Mouse (Mus musculus) intestine, embryonic 16.5 days (tissue): Measurements from ENCODE around the gene Adgrv1. TPM values are rescaled to one million over a fixed set of nuclear protein-coding genes. Genes with fewer than 3 reads are reported as not detected.

Experiments
- ATAC-seq: fragments of 200-750 bp; cut with Nextera tagmentation; 2 replicates; pipeline ENCODE4 v1.8.0; 2017; ENCODE audit warnings: moderate TSS enrichment, moderate library complexity
- H3K27ac ChIP-seq: fragments of 300-500 bp; sonication (generic); 2 replicates; pipeline ENCODE4 v1.5.1; 2014; ENCODE audit warnings: mild to moderate bottlenecking, low read length
- H3K27me3 ChIP-seq: fragments of 300-500 bp; sonication (generic); replicated peaks from 2 replicates; pipeline ENCODE4 v1.6.1; 2014; ENCODE audit warnings: low read length, control low read depth, mixed read lengths; ENCODE audit not compliant: control insufficient read depth, insufficient read depth
- H3K36me3 ChIP-seq: fragments of 300-500 bp; sonication (generic); 2 replicates; pipeline ENCODE4 v1.6.1; 2014; ENCODE audit warnings: low read length, control low read depth; ENCODE audit not compliant: control insufficient read depth, insufficient read depth
- H3K4me1 ChIP-seq: fragments of 300-500 bp; sonication (generic); 2 replicates; pipeline ENCODE4 v1.6.1; 2014; ENCODE audit warnings: low read length, control low read depth, mixed read lengths; ENCODE audit not compliant: control insufficient read depth, insufficient read depth
- H3K4me2 ChIP-seq: fragments of 300-500 bp; sonication (generic); 2 replicates; pipeline ENCODE4 v1.6.1; 2014; ENCODE audit warnings: low read depth, low read length, control low read depth
- H3K4me3 ChIP-seq: fragments of 300-500 bp; sonication (generic); 2 replicates; pipeline ENCODE4 v1.5.1; 2014; ENCODE audit warnings: mild to moderate bottlenecking, low read length
- H3K9ac ChIP-seq: fragments of 300-500 bp; sonication (generic); 2 replicates; pipeline ENCODE4 v1.6.1; 2014; ENCODE audit warnings: low read depth, low read length
- H3K9me3 ChIP-seq: fragments of 300-500 bp; sonication (generic); 2 replicates; pipeline ENCODE4 v1.6.1; 2016; ENCODE audit warnings: low read length, control low read depth; ENCODE audit not compliant: control insufficient read depth
- WGBS: fragments of 180-500 bp; shearing (Covaris S2); extraction: QIAGEN DNeasy Blood & Tissue Kit; methylation state at CpG from one replicate; pipeline ENCODE4 v1.1.7; 2014; 5-methylcytosine and 5-hydroxymethylcytosine counted together
- polyA plus RNA-seq: library from polyadenylated mRNA; unstranded; fragments of >200 nt; fragmentation: Nextera tagmentation; extraction: Ambion mirVana; gene quantifications from 2 replicates; pipeline ENCODE4 v1.2.1, GENCODE M21; 2015

The Adgrv1 gene
- polyA plus RNA-seq, 1 experiment from 2014 or later = 0.56 TPM

DNA sequence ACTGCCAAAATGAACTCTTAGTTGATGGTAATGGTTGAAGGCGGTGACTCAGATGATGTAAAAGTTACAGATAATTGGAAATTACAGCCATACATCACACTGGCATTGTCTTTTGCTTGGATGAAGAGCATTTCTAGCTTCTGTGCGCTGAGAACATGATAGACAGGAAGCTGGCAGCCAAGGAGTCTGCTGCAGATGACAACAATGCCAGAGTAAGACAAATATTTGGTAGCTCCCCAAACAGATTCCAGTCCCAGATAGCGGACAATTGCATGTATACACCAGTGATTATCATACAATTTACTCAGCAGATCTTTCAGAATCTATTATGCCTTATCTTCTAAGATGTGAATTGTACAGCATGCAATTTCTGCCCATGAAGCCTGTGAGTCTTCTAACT lies 409.2 kb downstream of the Adgrv1 start:
- no peak overlapping the region for H3K4me3 ChIP-seq
- H3K9me3 ChIP-seq = no peaks in the 10 kb centered on the region
- no peak for ATAC-seq
- H3K4me1 ChIP-seq = no peaks in the 10 kb centered on the region
- no peak overlapping the region for H3K4me2 ChIP-seq
- H3K27me3 ChIP-seq = no peaks in the 10 kb centered on the region
- no peak overlapping the region for H3K9ac ChIP-seq
- H3K36me3 ChIP-seq = no peaks in the 10 kb centered on the region
- WGBS = 68% methylated on average over 3 of the region's 3 CpGs
- no peak overlapping the region for H3K27ac ChIP-seq

DNA sequence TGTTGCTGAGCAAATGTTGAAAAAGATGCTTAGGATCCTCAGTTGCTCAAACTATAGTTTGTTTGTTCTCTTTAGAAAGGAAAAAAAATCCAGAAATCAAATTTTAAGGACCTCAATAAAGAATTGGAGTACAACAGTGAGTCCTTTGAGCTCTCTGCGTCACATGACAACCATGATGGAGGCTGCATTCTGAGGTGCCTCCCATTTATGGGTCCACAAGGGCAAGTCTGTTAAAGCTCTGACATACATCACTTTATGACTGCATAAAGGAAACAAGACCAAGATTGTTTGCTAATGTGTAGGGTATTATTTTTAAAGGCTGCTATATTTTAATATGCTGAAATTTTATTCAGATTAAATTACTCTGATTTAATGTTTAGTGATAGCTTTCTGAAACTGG lies 410.6 kb downstream of the Adgrv1 start:
- H3K4me1 ChIP-seq = no peaks in the 10 kb centered on the region
- WGBS = 72% methylated on average over 1 of the region's 1 CpGs
- no peaks in the 10 kb centered on the region for H3K36me3 ChIP-seq
- no peak overlapping the region for H3K4me2 ChIP-seq
- H3K4me3 ChIP-seq = no peak overlapping the region
- H3K9me3 ChIP-seq = no peaks in the 10 kb centered on the region
- H3K27ac ChIP-seq = no peak overlapping the region
- no peak overlapping the region for H3K9ac ChIP-seq
- no peaks in the 10 kb centered on the region for H3K27me3 ChIP-seq
- ATAC-seq = peak; percentile 81

DNA sequence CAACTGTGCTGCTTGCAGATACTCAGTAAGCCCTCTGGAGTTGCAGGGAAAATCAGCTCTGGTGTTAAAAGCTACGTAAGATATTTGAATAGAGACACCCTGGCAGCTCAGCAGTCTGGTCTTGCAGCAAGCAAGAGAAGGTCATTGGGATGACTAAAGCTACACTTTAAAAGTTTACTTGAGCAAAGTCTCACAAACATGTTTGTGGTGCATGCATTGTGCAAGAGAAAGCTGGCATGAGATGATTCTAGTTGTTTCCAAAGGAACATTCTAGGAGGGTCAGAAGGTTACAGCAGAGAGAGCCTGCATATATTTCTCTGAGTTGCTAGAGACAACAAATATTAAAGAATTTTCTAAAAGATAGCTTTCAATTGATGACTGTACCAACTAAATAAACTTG lies 421.5 kb downstream of the Adgrv1 start:
- Histone ChIP-seq H3K36me3 (no peaks in the 10 kb centered on the region), H3K27me3 (no peaks in the 10 kb centered on the region), H3K9ac (no peak overlapping the region), H3K4me2 (no peak overlapping the region), H3K4me1 (no peaks in the 10 kb centered on the region), H3K4me3 (no peak overlapping the region), H3K9me3 (no peaks in the 10 kb centered on the region), H3K27ac (no peak overlapping the region)
- ATAC-seq = no peak
- 55% methylated on average over 1 of the region's 1 CpGs for WGBS

DNA sequence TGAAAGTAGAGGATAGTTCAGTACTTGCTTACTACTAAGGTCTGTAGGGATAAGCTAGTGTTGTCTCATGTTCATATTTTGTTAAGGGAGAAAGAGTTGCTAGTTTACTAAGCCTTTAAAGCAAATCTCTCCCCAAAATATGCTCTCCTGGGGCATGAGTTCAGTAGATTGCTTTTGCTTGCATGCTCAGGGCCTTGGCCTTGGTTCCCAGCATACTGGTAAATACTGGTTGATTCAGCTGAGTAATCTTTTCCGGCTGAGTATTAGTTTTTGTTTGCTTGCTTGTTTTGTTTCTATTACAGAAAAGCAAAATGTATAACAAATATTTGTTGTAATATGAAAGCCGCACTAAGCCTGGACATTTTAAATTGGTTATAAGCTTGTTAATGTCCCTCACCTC lies 422.4 kb downstream of the Adgrv1 start:
- WGBS = 95% methylated on average over 2 of the region's 2 CpGs
- Histone ChIP-seq H3K36me3 (no peaks in the 10 kb centered on the region), H3K27me3 (no peaks in the 10 kb centered on the region), H3K9me3 (no peaks in the 10 kb centered on the region), H3K4me1 (no peaks in the 10 kb centered on the region), H3K4me2 (no peak overlapping the region), H3K9ac (no peak overlapping the region), H3K4me3 (no peak overlapping the region), H3K27ac (no peak overlapping the region)
- ATAC-seq = no peak

DNA sequence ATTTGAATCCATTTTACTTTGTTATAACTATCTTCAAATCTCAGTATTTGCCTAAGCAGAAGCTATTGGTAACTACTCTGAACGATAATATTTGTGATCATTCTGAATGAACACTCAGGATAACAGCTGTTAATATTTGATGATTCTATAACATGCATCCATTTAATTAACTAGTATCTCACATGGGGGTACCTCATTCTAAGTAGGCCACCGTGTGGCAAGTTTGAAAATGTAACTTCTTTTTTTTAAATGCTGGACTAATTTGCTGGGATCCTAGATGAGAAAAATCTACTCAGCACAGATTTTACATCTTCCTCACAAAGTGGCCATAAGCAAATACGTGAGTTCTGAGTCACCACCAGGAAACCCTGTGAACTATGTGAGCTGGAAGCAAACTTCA lies 423.1 kb downstream of the Adgrv1 start:
- Histone ChIP-seq H3K27ac (no peak overlapping the region), H3K4me2 (no peak overlapping the region), H3K9ac (no peak overlapping the region), H3K36me3 (no peaks in the 10 kb centered on the region), H3K9me3 (no peaks in the 10 kb centered on the region), H3K4me1 (no peaks in the 10 kb centered on the region), H3K27me3 (no peaks in the 10 kb centered on the region), H3K4me3 (no peak overlapping the region)
- 84% methylated on average over 3 of the region's 3 CpGs for WGBS
- ATAC-seq = no peak

DNA sequence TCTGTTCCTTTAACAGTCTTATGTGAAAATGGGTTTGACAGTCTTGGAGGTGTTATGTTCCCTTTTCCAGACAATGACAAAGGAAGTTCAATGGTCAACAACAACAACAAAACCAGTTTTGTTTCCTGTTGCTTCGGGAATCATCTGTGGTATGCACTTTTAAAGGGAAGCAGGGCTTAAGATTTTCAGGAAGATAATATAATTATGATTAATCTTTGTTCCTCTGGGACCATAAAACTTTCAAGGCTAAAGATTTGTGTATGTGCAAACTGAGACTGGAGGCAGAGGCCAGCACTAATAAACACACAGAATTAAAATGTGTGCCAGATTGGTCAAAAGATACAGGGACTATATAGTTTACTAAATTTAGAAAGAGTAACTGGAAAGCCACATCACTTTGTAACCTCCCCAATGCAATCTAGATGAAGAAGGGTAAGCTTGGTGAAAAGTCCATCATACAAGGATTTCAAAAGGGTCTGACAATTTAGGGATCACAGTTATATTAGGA lies 424.8 kb downstream of the Adgrv1 start:
- no peak overlapping the region for H3K9ac ChIP-seq
- no peaks in the 10 kb centered on the region for H3K9me3 ChIP-seq
- H3K27me3 ChIP-seq = no peaks in the 10 kb centered on the region
- H3K27ac ChIP-seq = no peak overlapping the region
- no peaks in the 10 kb centered on the region for H3K4me1 ChIP-seq
- no peak for ATAC-seq
- WGBS = 49% methylated on average over 1 of the region's 1 CpGs
- H3K4me3 ChIP-seq = no peak overlapping the region
- H3K36me3 ChIP-seq = no peaks in the 10 kb centered on the region
- H3K4me2 ChIP-seq = no peak overlapping the region

DNA sequence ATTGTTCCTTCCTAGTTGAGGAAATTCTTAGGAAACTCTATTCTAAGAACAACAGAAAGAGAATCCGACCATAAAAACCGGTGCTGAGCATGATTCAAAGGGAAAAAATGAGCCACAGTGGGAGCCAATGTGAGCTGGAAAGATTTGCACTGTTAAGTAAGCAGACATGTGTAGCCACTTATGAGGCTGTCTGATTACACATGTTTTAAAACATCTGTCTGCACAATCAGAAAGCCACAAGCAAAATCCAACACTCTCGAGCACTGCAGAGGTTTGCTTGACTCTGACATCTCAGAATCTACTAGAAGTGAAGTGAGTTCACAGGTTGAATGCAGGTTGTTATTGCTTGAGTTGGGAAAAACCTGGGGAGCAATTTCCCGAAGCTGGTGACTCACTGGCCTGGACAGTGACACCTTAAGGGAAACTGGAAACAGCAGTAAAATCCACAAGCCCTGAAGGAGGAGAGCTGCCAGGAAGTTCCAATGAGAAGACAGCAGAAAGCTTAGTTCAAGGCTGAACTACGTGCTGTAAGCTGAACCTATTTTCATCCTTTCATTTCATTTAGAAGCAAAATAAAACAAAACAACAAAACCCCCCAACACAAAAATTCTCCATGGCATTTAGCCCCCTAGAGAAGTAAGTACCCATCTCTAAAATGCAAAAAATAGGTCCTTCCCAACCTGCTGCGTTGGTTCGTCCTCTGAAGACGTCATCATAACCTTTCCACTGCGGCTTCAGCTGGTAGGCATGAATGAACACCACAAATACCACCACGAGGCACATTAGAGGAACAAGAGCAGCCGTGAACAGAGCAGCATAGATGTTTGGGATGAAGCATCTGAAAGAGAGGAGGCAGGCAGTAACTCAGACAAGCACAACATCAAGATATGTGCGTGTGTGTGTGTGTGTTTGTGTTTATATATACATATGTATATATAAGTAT lies 450.7 kb downstream of the Adgrv1 start:
- Histone ChIP-seq H3K4me1 (0 out of 2 replicates have a peak, but pooled peaks cover 3% of the 10 kb centered on the region), H3K4me3 (no peak overlapping the region), H3K9me3 (no peaks in the 10 kb centered on the region), H3K9ac (no peak overlapping the region), H3K4me2 (no peak overlapping the region), H3K36me3 (no peaks in the 10 kb centered on the region), H3K27ac (no peak overlapping the region), H3K27me3 (no peaks in the 10 kb centered on the region)
- WGBS = 68% methylated on average over 12 of the region's 12 CpGs
- ATAC-seq = peak; percentile 55; the same call in 1 of the 2 replicates

DNA sequence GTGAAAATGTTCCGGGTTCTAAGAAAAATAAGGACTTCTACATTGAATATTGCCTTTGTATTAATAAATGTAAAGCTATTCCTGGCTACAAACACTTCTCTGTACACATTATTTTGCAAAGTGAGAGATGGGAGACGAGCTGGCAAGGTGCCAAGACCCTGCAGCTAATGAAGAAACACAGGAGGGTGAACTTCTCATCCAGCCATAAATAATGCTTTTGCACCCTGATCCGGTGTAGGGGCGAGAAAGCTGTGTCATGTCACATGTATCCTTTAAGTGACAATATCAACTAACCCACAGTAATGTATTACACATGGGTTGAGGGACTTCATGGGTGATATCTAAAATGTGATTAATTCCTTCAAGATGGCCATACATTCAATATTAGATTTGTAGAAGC lies 451.5 kb downstream of the Adgrv1 start:
- no peaks in the 10 kb centered on the region for H3K36me3 ChIP-seq
- H3K4me3 ChIP-seq = no peak overlapping the region
- WGBS = 52% methylated on average over 4 of the region's 4 CpGs
- H3K4me2 ChIP-seq = no peak overlapping the region
- H3K4me1 ChIP-seq = 0 out of 2 replicates have a peak, but pooled peaks cover 3% of the 10 kb centered on the region
- no peak overlapping the region for H3K9ac ChIP-seq
- no peaks in the 10 kb centered on the region for H3K27me3 ChIP-seq
- H3K9me3 ChIP-seq = no peaks in the 10 kb centered on the region
- no peak overlapping the region for H3K27ac ChIP-seq
- ATAC-seq = no peak

DNA sequence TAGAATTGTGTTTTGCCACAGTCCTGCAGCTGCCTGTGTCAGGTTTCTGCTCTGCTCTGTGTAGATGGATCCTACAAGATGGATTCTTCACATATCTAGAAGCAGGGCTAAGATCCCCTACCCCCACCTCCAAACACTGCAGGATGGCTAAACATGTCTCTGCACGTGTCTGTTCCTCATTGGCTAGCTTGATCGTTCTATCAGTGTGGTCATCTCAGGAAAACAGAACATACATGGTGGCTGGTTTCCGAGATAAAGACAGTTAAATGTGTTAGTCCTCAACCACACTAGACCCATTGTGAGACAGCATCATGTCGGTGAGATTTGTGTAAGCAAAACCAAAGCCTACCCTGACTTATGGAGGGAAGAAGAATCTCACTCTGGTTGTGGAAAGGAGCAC lies 456.1 kb downstream of the Adgrv1 start:
- H3K27ac ChIP-seq = no peak overlapping the region

More for the DNA sequence above, 456.1 kb downstream of the Adgrv1 start:
- Histone ChIP-seq H3K9me3 (no peaks in the 10 kb centered on the region), H3K4me2 (no peak overlapping the region), H3K27me3 (no peaks in the 10 kb centered on the region), H3K9ac (no peak overlapping the region), H3K36me3 (no peaks in the 10 kb centered on the region), H3K4me1 (no peaks in the 10 kb centered on the region), H3K4me3 (no peak overlapping the region)
- no peak for ATAC-seq
- WGBS = 78% methylated on average over 4 of the region's 4 CpGs
